Mouse (Mus musculus) neural tube, embryonic 11.5 days (tissue): ENCODE measurements around the gene Ccdc71l. TPM values are rescaled to one million over a fixed set of nuclear protein-coding genes. Genes with fewer than 3 reads are reported as not detected.
A peak's percentile ranks its signal among the peaks of the same experiment; 100 is the strongest.

Experiments
- ATAC-seq: fragments of 200-750 bp; cut with Nextera tagmentation; 2 replicates; pipeline ENCODE4 v1.8.0; 2017; ENCODE audit warnings: moderate number of reproducible peaks, mild to moderate bottlenecking, moderate TSS enrichment, moderate library complexity; ENCODE audit not compliant: insufficient read depth, low FRiP score, low TSS enrichment
- DNase-seq: peaks from one replicate; pipeline ENCODE4 v3.0.0-alpha.2; 2015; ENCODE audit warnings: low spot score
- H3K27ac ChIP-seq: fragments of 300-500 bp; sonication (generic); 2 replicates; pipeline ENCODE4 v1.5.1; 2014; ENCODE audit warnings: low read depth, mild to moderate bottlenecking, low read length
- H3K27me3 ChIP-seq: fragments of 300-500 bp; sonication (generic); 2 replicates; pipeline ENCODE4 v1.6.1; 2014; ENCODE audit warnings: mild to moderate bottlenecking, low read length, mixed read lengths; ENCODE audit not compliant: control insufficient read depth, insufficient read depth
- H3K36me3 ChIP-seq: fragments of 300-500 bp; sonication (generic); 2 replicates; pipeline ENCODE4 v1.6.1; 2014; ENCODE audit warnings: mild to moderate bottlenecking, low read length, moderate library complexity, mixed read lengths; ENCODE audit not compliant: control insufficient read depth, insufficient read depth
- H3K4me1 ChIP-seq: fragments of 300-500 bp; sonication (generic); 2 replicates; pipeline ENCODE4 v1.6.1; 2014; ENCODE audit warnings: low read length, mixed read lengths; ENCODE audit not compliant: control insufficient read depth, insufficient read depth
- H3K4me2 ChIP-seq: fragments of 300-500 bp; sonication (generic); 2 replicates; pipeline ENCODE4 v1.6.1; 2014; ENCODE audit warnings: low read depth, mild to moderate bottlenecking, moderate library complexity
- H3K4me3 ChIP-seq: fragments of 300-500 bp; sonication (generic); 2 replicates; pipeline ENCODE4 v1.5.1; 2014; ENCODE audit warnings: low read depth, low read length
- H3K9ac ChIP-seq: fragments of 300-500 bp; sonication (generic); 2 replicates; pipeline ENCODE4 v1.6.1; 2014; ENCODE audit warnings: mild to moderate bottlenecking, low read length
- H3K9me3 ChIP-seq: fragments of 300-500 bp; sonication (generic); 2 replicates; pipeline ENCODE4 v1.6.1; 2016; ENCODE audit warnings: low read length; ENCODE audit not compliant: control insufficient read depth
- WGBS: fragments of 180-500 bp; shearing (Covaris S2); extraction: QIAGEN DNeasy Blood & Tissue Kit; methylation state at CpG from one replicate; pipeline ENCODE4 v1.1.7; 2014; 5-methylcytosine and 5-hydroxymethylcytosine counted together
- polyA plus RNA-seq: library from polyadenylated mRNA; unstranded; fragments of >200 nt; fragmentation: Nextera tagmentation; extraction: Ambion mirVana; gene quantifications from 2 replicates; pipeline ENCODE4 v1.2.1, GENCODE M21; 2014

Gene Ccdc71l
- polyA plus RNA-seq, 1 experiment from 2014 or later: 6.3 TPM

DNA sequence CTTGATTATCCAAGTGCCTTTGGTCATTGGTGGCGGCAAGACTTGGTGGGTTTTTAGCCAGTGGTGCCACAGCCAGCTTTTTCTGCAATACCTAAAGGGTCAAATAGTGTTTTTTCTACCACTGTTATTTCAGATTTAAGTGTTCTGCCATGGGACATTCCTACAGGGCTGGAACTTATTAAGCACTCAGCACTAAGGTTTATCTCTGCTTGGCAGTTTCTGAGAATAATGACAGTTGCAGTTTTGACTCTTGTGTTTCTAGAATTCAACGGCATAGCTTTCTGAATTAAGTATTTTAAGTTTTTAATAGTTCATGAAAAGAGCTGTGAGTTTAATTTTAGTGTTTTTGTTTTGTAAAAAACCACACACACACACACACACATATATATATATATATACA is 2.5 kb downstream of the Ccdc71l start:
- Histone ChIP-seq H3K9ac (no peak overlapping the region), H3K9me3 (no peaks in the 10 kb centered on the region), H3K4me2 (peak overlapping the region; percentile 40), H3K27me3 (no peaks in the 10 kb centered on the region), H3K4me3 (peak overlapping the region; percentile 6), H3K27ac (no peak overlapping the region), H3K4me1 (peaks cover 6% of the 10 kb centered on the region; the same call in 1 of the 2 replicates), H3K36me3 (no peaks in the 10 kb centered on the region)
- DNase-seq (no peak), ATAC-seq (no peak)
- 87% methylated on average over 2 of the region's 2 CpGs for WGBS

DNA sequence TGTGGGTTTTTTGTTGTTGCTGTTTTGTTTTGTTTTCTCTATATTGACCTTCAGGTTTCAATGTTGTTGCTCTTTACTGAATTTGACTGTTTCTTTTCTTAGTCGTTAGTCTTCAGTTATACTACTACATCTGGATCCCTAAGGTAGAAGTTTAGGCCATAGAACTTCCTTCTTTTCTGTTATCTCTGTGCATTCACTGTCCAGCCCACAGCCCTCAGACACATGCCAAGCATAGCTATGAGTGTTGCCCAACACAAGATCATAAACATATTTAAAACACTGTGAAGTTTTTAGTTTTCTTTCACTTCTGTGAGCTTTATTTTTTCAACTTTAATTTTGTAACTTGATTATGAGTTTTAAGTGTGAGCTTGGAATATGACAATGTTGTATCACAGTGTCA is 41.0 kb downstream of the Ccdc71l start:
- H3K27ac ChIP-seq: no peak overlapping the region
- H3K4me2 ChIP-seq: no peak overlapping the region
- H3K4me3 ChIP-seq: no peak overlapping the region
- no peaks in the 10 kb centered on the region for H3K9me3 ChIP-seq
- H3K9ac ChIP-seq: no peak overlapping the region
- 90% methylated on average over 1 of the region's 1 CpGs for WGBS
- no peaks in the 10 kb centered on the region for H3K36me3 ChIP-seq
- DNase-seq (no peak), ATAC-seq (no peak)
- H3K27me3 ChIP-seq: no peaks in the 10 kb centered on the region
- H3K4me1 ChIP-seq: no peaks in the 10 kb centered on the region

DNA sequence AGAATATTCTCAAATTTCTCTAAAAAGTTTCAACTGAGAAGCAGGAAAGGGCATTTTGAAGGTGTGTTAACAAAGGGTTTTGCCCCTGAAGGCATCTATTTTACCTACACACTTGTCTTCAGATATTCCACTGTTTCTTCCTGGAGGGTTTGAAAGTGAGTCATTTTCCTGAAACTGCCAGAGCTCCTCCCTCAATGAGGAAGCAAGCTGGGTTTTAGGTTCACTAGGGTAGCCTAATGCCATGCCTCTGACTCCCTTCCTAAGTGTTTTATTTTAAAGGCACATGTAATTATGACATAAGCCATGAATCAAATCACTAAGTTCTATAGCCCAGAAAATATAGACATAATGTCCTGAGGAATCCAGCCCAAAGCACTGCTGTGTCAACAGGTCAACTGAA is 49.3 kb downstream of the Ccdc71l start:
- H3K36me3 ChIP-seq: no peaks in the 10 kb centered on the region
- no peaks in the 10 kb centered on the region for H3K27me3 ChIP-seq
- no peak overlapping the region for H3K27ac ChIP-seq
- no peak overlapping the region for H3K4me2 ChIP-seq
- no peak for ATAC-seq
- no peak overlapping the region for H3K4me3 ChIP-seq
- H3K4me1 ChIP-seq: no peaks in the 10 kb centered on the region
- H3K9ac ChIP-seq: no peak overlapping the region
- H3K9me3 ChIP-seq: no peaks in the 10 kb centered on the region
- DNase-seq: no peak

DNA sequence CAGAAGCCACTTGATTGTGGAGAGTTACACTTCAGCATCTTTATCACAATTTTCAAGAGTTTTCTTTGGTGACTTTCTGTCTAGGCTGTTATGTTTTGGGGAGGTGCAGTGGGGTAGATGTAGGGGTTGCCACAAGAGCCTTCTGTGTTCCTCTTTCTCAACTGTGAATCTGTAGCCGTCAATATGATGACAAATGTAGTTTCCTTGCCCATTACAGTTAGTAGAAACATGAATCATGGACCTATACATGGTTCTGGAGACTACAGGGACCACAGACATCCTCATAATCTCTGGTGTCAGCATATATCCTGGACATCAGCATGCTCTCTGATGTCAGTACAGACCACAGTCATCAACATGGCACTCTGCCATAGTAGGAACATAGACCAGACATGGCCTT is 52.5 kb downstream of the Ccdc71l start:
- Histone ChIP-seq H3K27ac (no peak overlapping the region), H3K27me3 (no peaks in the 10 kb centered on the region), H3K9ac (no peak overlapping the region), H3K4me1 (no peaks in the 10 kb centered on the region), H3K9me3 (no peaks in the 10 kb centered on the region), H3K4me3 (no peak overlapping the region), H3K36me3 (no peaks in the 10 kb centered on the region), H3K4me2 (no peak overlapping the region)
- 79% methylated on average over 1 of the region's 1 CpGs for WGBS
- no peak for ATAC-seq
- no peak for DNase-seq

Other genes starting within 250 kb of the Ccdc71l start
- 0.81 and 1.0 TPM in 2 replicates for gene Pik3cg, start 170.0 kb upstream of the Ccdc71l start, polyA plus RNA-seq